Comparison of ENCODE assay signal across 8 mouse cellular contexts in genomic region chr10:84515512-84515950, GRCm38 (mm10). TPM values are rescaled to one million over a fixed set of nuclear protein-coding genes. Genes with fewer than 3 reads are reported as not detected.
DNase-seq lines count a peak whose midpoint lies in the region; ATAC-seq and TF ChIP-seq lines count a peak whose summit lies in the region.

No protein-coding gene starts in this region.

- intact Hi-C loops in gastrocnemius, adult 2 months (cut with DNase I), result loop anchor here (5.0 to 10.0 kb wide), 3 partner anchors 47 to 529 kb away; partner anchors contain the start of gene Polr3b
- intact Hi-C loops in left cerebral cortex, postnatal 14 days (cut with DNase I), result loop anchor here (5.0 to 10.0 kb wide), 3 partner anchors 107 to 701 kb away; partner anchors contain the start of gene Polr3b

- H3K27ac ChIP-seq in gastrocnemius, adult 2 months, result no peak overlapping the region
- no peak overlapping the region for H3K27ac ChIP-seq in intestine, embryonic 15.5 days

- no peak overlapping the region for H3K4me3 ChIP-seq in gastrocnemius, adult 2 months
- H3K4me3 ChIP-seq in intestine, embryonic 15.5 days (replicated peaks), result no peak overlapping the region

- ATAC-seq in intestine, embryonic 15.5 days, result peak; percentile 46
- ATAC-seq in megakaryocyte-erythroid progenitor cell, adult 5-6 weeks (replicated peaks; ENCODE audit: low FRiP score, low TSS enrichment, poor library complexity, severe bottlenecking), result peak; percentile 60

- no peaks in the 10 kb centered on the region for H3K27me3 ChIP-seq in intestine, embryonic 15.5 days (replicated peaks)

- DNase-seq in ovary, postnatal 36 days (ENCODE audit: low spot score), result peak; percentile 19
- no peak for DNase-seq in ovary, postnatal 10 days (ENCODE audit: low spot score)
- peak; percentile 89 to 90 for DNase-seq in cerebellum, postnatal 14 days
- peak; percentile 63 for DNase-seq in gastrocnemius, adult 2 months
- DNase-seq in left cerebral cortex, postnatal 14 days (ENCODE audit: low spot score in 2 of 2), result peak; percentile 86 to 87
- DNase-seq in spleen, adult 12 weeks (ENCODE audit: low spot score), result peak; percentile 61

- no peak overlapping the region for H3K9ac ChIP-seq in intestine, embryonic 15.5 days

- no peak overlapping the region for H3K4me2 ChIP-seq in intestine, embryonic 15.5 days (replicated peaks)

- peaks cover 9% of the 10 kb centered on the region; the same call in 1 of the 2 replicates for H3K4me1 ChIP-seq in intestine, embryonic 15.5 days (replicated peaks)

- TF ChIP-seq CTCF in gastrocnemius, adult 2 months (IDR thresholded peaks at IDR 0.05), result peak; percentile 84

- H3K9me3 ChIP-seq in intestine, embryonic 15.5 days, result no peaks in the 10 kb centered on the region

- 21% methylated on average over 3 of the region's 3 CpGs for WGBS in intestine, embryonic 15.5 days

- no peaks in the 10 kb centered on the region for H3K36me3 ChIP-seq in intestine, embryonic 15.5 days

RNA-seq across cellular contexts. Expression of gene Ckap4, which starts 18.3 kb away (rescaled TPM):
- total RNA-seq in gastrocnemius, adult 2 months (2021), result 10 to 100 TPM in 1 of 2 experiments, 1 to 10 TPM in 1; 7.5 to 10.6 TPM
- 59.8 and 61.2 TPM in 2 replicates for polyA plus RNA-seq in intestine, embryonic 15.5 days (2015; fragmentation: Nextera tagmentation; extraction: Ambion mirVana)
- 10 to 100 TPM; 32.3 to 34.6 TPM for total RNA-seq in left cerebral cortex, postnatal 14 days (2021)
- 0.44 and 6.0 TPM in 2 replicates for total RNA-seq in megakaryocyte-erythroid progenitor cell, adult 5-6 weeks (2014; fragmentation: Nextera tagmentation)
- total RNA-seq in megakaryocyte-erythroid progenitor cell, adult 5-6 weeks (2017), result 1.4 and 3.0 TPM in 2 replicates
